Mouse (Mus musculus): Measurements from ENCODE around the gene Tesk1.

Gene Tesk1

GRCm38 (mm10) chr4:43441639-43442038 is at the start of gene Tesk1:
Gene Tesk1 (plus strand): TSS chr4:43441939.
- WGBS = 13% methylated on average over 4 of the region's 4 CpGs

GRCm38 (mm10) chr4:43394345-43394891 is 47.3 kb upstream of the Tesk1 start:
- 39% methylated on average over 15 of the region's 15 CpGs for WGBS

GRCm38 (mm10) chr4:43395147-43395546 is 46.6 kb upstream of the Tesk1 start:
- WGBS = 85% methylated on average over 5 of the region's 5 CpGs

- 84% methylated on average over 9 of the region's 9 CpGs for WGBS
Measured at GRCm38 (mm10) chr4:43395836-43396235, 45.9 kb upstream of the Tesk1 start.

- 90% methylated on average over 5 of the region's 5 CpGs for WGBS
Measured at GRCm38 (mm10) chr4:43396381-43396780, 45.4 kb upstream of the Tesk1 start.

GRCm38 (mm10) chr4:43398014-43398413 is 43.7 kb upstream of the Tesk1 start:
- 63% methylated on average over 4 of the region's 4 CpGs for WGBS

GRCm38 (mm10) chr4:43398829-43399331 is 42.9 kb upstream of the Tesk1 start:
- 15% methylated on average over 17 of the region's 17 CpGs for WGBS

DNA sequence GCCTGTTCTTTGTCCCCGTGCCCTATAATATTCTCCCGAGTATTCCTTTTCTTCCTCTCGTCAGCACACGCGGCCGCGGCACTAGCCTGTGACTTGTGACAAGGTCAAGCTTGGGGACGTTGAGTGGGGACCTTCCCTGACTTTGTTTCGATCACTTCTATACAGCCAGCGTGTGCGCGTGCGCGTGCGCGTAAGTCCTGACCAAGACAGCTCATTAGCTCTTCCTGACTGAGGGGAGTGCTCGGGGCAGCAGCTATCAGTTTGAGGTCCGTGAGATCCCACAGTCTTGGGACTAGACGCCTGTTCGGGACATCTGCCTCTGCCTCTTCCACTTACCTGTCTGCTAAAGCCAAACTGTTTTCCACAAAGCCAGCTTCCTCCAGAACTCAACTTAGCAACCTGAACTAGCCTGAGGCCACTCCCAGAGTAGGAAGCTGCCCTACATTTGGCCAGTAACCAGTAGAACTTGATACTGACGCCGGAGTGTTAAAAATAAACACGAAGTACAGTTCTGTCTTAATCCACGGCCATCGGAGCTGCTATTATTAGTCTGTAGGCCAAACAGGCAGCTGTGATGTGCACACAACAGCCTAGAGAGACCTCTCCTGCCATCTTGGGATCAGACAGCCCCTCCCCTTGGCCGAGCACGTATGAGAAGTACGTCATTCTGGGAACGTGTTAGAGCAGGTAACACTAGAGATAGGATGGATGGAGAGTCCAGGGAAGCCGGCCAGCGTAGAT is 42.2 kb upstream of the Tesk1 start:
- 55% methylated on average over 31 of the region's 31 CpGs for WGBS

- 38% methylated on average over 10 of the region's 10 CpGs for WGBS
Measured at GRCm38 (mm10) chr4:43400976-43401375, 40.8 kb upstream of the Tesk1 start.

GRCm38 (mm10) chr4:43401486-43401885 is 40.3 kb upstream of the Tesk1 start:
- 84% methylated on average over 10 of the region's 10 CpGs for WGBS

- 43% methylated on average over 9 of the region's 9 CpGs for WGBS
Measured at GRCm38 (mm10) chr4:43402212-43402611, 39.5 kb upstream of the Tesk1 start.

GRCm38 (mm10) chr4:43404697-43405096 is 37.0 kb upstream of the Tesk1 start:
- WGBS = 89% methylated on average over 10 of the region's 10 CpGs

DNA sequence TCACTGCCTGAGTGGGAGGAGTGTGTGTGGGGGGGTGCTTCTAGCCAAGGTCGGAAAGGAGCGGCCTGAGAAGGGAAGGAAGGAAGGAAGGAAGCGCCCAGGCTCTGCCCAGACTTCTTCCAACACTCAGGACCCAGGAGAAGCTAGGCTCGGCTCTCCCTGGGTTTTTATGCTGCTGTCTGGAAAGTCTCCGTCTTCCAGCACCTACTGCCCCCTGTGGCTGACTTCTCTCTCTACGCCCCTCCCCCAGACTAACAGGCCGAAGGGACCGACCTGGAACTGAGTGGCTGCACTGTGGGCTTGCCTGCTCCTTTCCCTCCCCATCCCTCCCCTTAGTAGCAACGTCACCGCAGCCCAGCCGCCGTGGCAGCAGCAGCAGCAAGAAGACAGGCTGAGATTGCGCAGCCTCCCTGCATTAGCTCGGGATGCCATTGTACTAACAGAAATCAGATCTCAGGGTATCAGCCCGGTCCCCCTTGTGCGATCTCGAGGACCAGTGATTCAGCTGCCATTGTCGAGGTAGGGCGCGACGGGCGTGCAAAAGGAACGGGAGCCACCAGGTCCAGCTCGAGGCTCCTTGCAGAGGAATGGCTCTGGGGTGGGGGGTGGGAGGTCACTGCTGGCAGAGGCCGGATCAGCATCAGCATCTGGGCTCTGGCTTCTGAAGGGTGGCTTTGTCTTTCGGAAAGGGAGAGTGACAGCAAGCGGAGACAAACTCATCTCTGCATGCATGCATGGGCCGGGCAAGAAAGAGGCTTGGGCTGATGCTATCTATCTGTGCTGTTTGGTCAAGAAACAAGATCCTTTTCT is 35.4 kb upstream of the Tesk1 start:
- WGBS = 3% methylated on average over 28 of the region's 28 CpGs

- 45% methylated on average over 12 of the region's 12 CpGs for WGBS
Measured at GRCm38 (mm10) chr4:43407071-43407920, 34.4 kb upstream of the Tesk1 start.

DNA sequence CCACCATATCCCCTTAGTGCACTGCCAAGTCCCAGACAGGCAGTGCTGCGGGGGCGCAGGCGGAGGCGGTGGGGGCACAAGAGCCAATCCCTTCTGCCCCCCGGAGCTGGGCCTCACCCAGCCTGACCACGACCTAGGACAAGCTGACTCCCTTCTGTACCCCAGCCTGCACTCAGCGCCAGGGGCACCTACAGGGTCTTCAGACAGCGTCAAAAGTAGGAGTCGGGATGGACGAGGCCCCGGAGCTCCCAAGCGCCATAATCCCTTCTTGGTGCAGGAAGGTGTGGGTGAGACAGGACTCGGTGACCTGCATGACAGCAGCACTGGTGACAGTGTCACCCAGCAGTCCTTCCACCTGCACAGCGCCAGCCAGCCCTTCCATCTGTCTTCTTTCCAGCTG is 27.0 kb upstream of the Tesk1 start:
- 89% methylated on average over 14 of the region's 14 CpGs for WGBS

DNA sequence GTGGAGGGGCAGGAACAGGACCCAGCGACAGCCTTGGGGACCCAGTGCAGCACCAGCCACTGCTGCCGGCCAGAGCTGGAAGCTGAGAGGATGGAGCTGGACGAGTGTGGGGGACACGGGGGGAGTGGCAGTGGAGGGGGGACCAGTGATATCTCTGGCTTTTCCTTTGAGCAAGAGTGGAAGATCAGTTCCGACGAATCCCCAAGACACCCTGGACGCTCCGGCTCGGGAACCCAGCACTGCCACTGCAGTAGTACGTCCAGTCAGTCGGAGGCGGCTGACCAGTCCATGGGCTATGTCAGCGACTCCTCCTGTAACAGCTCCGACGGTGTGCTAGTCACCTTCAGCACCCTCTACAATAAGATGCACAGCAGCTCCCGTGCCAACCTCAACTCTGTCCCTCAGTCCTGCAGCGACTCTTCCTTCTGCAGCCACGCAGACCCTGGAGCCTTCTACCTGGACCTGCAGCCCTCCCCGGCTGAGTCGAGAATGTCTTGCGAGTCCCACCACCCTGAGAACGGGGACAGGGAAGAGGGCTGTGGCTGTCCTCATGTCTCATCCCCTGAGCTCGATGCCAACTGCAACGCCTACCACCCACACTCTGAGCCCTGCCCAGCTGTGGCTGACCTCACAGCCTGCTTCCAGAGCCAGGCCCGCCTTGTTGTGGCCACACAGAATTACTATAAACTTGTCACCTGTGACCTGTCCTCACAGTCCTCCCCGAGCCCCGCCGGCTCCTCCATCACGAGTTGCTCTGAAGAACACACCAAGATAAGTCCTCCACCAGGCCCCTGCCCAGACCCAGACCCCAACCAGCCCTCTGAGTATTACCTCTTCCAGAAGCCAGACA is 26.3 kb upstream of the Tesk1 start:
- 83% methylated on average over 29 of the region's 29 CpGs for WGBS

GRCm38 (mm10) chr4:43416071-43416490 is 25.7 kb upstream of the Tesk1 start:
- 93% methylated on average over 22 of the region's 22 CpGs for WGBS

GRCm38 (mm10) chr4:43417269-43418062 is 24.3 kb upstream of the Tesk1 start:
- WGBS = 62% methylated on average over 16 of the region's 16 CpGs

GRCm38 (mm10) chr4:43418450-43418849 is 23.3 kb upstream of the Tesk1 start:
- WGBS = 50% methylated on average over 4 of the region's 4 CpGs

All from cerebral cortex, adult 2 months (tissue).